Mouse (Mus musculus) forebrain, embryonic 16.5 days (tissue): ENCODE results near the gene Spata1. TPM values are rescaled to one million over a fixed set of nuclear protein-coding genes. Genes with fewer than 3 reads are reported as not detected.

Experiments used
- ATAC-seq: fragments of 200-750 bp; cut with Nextera tagmentation; 2 replicates; pipeline ENCODE4 v1.8.0; 2017; ENCODE audit warnings: mild to moderate bottlenecking, moderate library complexity
- H3K27ac ChIP-seq: fragments of 300-500 bp; sonication (generic); 2 replicates; pipeline ENCODE4 v1.5.1; 2014; ENCODE audit warnings: low read length, control low read depth
- H3K27me3 ChIP-seq: fragments of 300-500 bp; sonication (generic); replicated peaks from 2 replicates; pipeline ENCODE4 v1.6.1; 2014; ENCODE audit warnings: low read length; ENCODE audit not compliant: control insufficient read depth, insufficient read depth
- H3K36me3 ChIP-seq: fragments of 300-500 bp; sonication (generic); 2 replicates; pipeline ENCODE4 v1.6.1; 2014; ENCODE audit not compliant: control insufficient read depth, insufficient read depth
- H3K4me1 ChIP-seq: fragments of 300-500 bp; sonication (generic); replicated peaks from 2 replicates; pipeline ENCODE4 v1.6.1; 2014; ENCODE audit warnings: low read length; ENCODE audit not compliant: control insufficient read depth, insufficient read depth
- H3K4me2 ChIP-seq: fragments of 300-500 bp; sonication (generic); 2 replicates; pipeline ENCODE4 v1.6.1; 2014; ENCODE audit warnings: mild to moderate bottlenecking, low read length, control low read depth
- H3K4me3 ChIP-seq: fragments of 300-500 bp; sonication (generic); replicated peaks from 2 replicates; pipeline ENCODE4 v1.5.1; 2014; ENCODE audit warnings: mild to moderate bottlenecking, low read length, control low read depth
- H3K9ac ChIP-seq: fragments of 300-500 bp; sonication (generic); replicated peaks from 2 replicates; pipeline ENCODE4 v1.6.1; 2014; ENCODE audit warnings: low read depth, low read length, control low read depth
- H3K9me3 ChIP-seq: fragments of 300-500 bp; sonication (generic); 2 replicates; pipeline ENCODE4 v1.6.1; 2016; ENCODE audit warnings: low read length; ENCODE audit not compliant: control insufficient read depth
- WGBS: fragments of 180-500 bp; shearing (Covaris S2); extraction: QIAGEN DNeasy Blood & Tissue Kit; methylation state at CpG from one replicate; pipeline ENCODE4 v1.1.7; 2014; 5-methylcytosine and 5-hydroxymethylcytosine counted together
- polyA plus RNA-seq: library from polyadenylated mRNA; unstranded; fragments of >200 nt; fragmentation: Nextera tagmentation; extraction: Ambion mirVana; gene quantifications from 2 replicates; pipeline ENCODE4 v1.2.1, GENCODE M21; 2015

Gene Spata1
- polyA plus RNA-seq, 1 experiment from 2014 or later = 7.4 TPM

DNA sequence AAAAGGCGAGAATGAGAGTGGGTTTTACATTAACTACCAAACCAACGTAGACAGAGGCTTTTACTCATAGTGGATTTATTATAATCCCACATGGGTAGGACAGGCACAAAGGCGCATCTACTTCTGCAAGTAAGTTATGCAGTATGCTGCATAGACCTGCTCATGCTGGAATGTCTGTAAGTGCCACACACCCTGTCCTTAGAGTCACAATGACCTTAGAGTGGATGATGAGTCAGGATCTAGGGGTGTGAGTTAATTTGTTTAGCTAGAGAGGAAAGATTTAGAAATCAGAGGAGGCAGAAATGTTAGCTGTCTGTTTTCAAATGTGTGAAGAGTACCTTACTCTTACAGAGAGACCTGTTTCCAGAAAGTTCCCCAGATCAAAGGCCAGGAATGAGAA lies 52.0 kb downstream of the Spata1 start:
- H3K9me3 ChIP-seq = 0 out of 2 replicates have a peak, but pooled peaks cover 3% of the 10 kb centered on the region
- ATAC-seq = no peak
- H3K36me3 ChIP-seq = 0 out of 2 replicates have a peak, but pooled peaks cover 3% of the 10 kb centered on the region
- H3K4me1 ChIP-seq = no peaks in the 10 kb centered on the region; the same call in 1 of the 2 replicates
- H3K27me3 ChIP-seq = no peaks in the 10 kb centered on the region
- H3K27ac ChIP-seq = no peak overlapping the region
- H3K4me2 ChIP-seq = no peak overlapping the region
- 92% methylated on average over 3 of the region's 3 CpGs for WGBS
- no peak overlapping the region for H3K9ac ChIP-seq
- no peak overlapping the region for H3K4me3 ChIP-seq

DNA sequence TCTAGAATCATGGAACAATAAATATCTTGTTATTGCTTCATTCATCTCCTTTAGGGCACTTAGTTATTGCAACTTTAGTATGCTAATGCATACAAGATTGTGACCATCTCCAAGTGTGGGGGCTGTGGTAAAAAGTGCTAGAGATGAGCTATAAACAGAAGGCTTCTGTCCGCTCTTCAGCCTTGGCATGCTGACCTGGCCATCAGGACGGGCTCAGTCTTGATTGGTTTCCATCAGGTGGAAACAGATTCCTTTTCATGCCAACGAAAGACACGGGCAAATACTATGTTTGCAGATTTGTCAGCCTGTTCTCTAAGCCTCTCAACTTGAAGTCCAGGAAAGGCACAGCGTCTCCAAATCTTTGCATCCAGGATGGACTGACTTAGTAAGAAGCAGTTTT lies 52.4 kb downstream of the Spata1 start:
- Histone ChIP-seq H3K4me1 (no peaks in the 10 kb centered on the region; the same call in 1 of the 2 replicates), H3K36me3 (0 out of 2 replicates have a peak, but pooled peaks cover 3% of the 10 kb centered on the region), H3K27me3 (no peaks in the 10 kb centered on the region), H3K27ac (no peak overlapping the region), H3K9ac (no peak overlapping the region), H3K4me2 (no peak overlapping the region), H3K9me3 (0 out of 2 replicates have a peak, but pooled peaks cover 3% of the 10 kb centered on the region), H3K4me3 (no peak overlapping the region)
- ATAC-seq = no peak
- WGBS = 90% methylated on average over 5 of the region's 5 CpGs

DNA sequence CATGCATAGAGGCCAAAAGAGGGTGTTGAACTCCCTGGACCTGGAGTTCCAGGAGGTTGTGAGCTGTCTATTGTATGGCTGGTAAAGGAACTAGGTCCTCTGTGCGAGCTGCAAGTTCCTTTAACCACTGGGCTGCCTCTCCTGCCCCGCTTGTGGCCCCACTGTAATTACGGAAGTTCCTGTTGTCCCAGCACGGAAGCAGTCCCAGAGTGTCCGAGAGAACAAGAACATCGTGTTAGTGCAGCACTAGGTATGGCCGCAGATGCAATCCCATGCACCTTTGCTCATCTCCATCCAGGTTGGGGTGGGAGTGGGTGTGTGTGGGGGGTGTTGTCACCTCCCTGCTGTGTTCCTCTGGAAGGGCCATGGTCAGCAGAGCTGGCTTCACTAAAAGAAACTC lies 54.7 kb downstream of the Spata1 start:
- Histone ChIP-seq H3K4me1 (no peaks in the 10 kb centered on the region; the same call in 1 of the 2 replicates), H3K9me3 (0 out of 2 replicates have a peak, but pooled peaks cover 3% of the 10 kb centered on the region), H3K27ac (no peak overlapping the region), H3K4me2 (no peak overlapping the region), H3K4me3 (no peak overlapping the region), H3K36me3 (0 out of 2 replicates have a peak, but pooled peaks cover 3% of the 10 kb centered on the region), H3K9ac (no peak overlapping the region), H3K27me3 (no peaks in the 10 kb centered on the region)
- ATAC-seq = no peak
- WGBS = 94% methylated on average over 7 of the region's 7 CpGs

DNA sequence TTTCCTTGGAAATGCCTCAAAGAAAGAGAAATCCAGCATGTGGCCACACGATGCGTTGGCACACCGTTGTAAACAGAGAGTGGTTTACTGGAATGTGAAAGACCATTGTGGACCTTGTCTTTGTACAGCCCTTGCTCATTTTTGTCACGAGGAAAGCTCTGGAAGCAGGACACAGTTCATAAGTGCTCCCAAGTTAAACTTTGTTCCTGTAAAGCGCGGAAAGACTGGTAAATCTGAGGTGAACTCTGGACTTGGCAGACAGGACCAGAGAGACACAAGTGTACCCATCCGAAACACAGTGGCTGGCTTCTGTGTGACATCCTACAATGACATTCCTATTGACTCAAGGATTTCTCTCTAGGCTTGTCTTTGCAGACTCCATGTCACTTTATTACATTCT lies 56.2 kb downstream of the Spata1 start:
- no peak overlapping the region for H3K27ac ChIP-seq
- H3K4me3 ChIP-seq = no peak overlapping the region
- H3K4me2 ChIP-seq = no peak overlapping the region
- H3K4me1 ChIP-seq = no peaks in the 10 kb centered on the region
- 83% methylated on average over 7 of the region's 7 CpGs for WGBS
- H3K9me3 ChIP-seq = 0 out of 2 replicates have a peak, but pooled peaks cover 3% of the 10 kb centered on the region
- no peak for ATAC-seq
- H3K9ac ChIP-seq = no peak overlapping the region
- H3K36me3 ChIP-seq = peaks cover 3% of the 10 kb centered on the region; the same call in 1 of the 2 replicates
- no peaks in the 10 kb centered on the region for H3K27me3 ChIP-seq

DNA sequence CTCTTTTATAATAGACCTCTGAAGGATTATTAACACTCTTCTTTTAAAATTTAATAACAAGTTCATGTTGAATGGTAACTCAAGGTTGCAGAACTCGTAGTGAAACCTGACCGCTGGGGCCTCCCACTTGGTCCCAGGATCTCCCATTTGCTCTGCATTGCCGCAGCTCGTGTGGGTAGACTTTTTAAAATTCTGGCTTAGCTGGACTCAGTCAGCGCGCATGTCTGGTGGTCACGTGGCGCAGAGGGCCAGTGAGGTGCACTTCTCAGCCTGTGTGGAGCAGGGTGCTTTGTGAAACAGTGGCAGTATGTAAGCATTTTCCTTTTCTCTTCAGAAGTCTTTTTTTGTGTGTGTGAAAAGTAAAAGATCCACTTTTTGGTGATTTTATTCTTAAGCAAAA lies 56.6 kb downstream of the Spata1 start:
- no peak for ATAC-seq
- no peak overlapping the region for H3K4me2 ChIP-seq
- 90% methylated on average over 8 of the region's 8 CpGs for WGBS

DNA sequence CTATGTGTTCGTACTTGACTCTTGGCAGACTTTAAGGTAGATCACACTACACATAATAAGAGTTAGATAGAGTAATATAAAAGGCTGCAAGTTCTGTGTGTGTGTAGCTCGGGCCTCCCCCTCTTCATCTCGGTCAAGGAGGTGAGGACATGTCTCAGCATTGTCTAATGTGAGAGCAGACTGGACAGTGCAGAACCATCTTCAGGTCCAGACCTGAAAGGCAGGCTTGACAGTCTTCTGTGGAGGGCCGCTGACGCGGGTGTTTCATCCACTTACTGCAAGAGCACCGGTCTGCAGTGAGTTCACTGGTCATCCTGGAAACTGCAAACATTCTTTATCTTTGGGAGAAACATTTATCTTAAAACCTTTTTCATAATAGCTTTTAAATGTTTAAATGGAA lies 57.1 kb downstream of the Spata1 start:
- no peak for ATAC-seq
- WGBS = 94% methylated on average over 7 of the region's 7 CpGs
- H3K36me3 ChIP-seq = peaks cover 6% of the 10 kb centered on the region; the same call in 1 of the 2 replicates
- no peak overlapping the region for H3K4me2 ChIP-seq
- no peak overlapping the region for H3K9ac ChIP-seq
- no peaks in the 10 kb centered on the region for H3K27me3 ChIP-seq
- no peaks in the 10 kb centered on the region for H3K4me1 ChIP-seq
- H3K9me3 ChIP-seq = 0 out of 2 replicates have a peak, but pooled peaks cover 3% of the 10 kb centered on the region
- H3K27ac ChIP-seq = no peak overlapping the region
- H3K4me3 ChIP-seq = no peak overlapping the region

More for the DNA sequence above, 56.6 kb downstream of the Spata1 start:
- Histone ChIP-seq H3K4me3 (no peak overlapping the region), H3K36me3 (peaks cover 5% of the 10 kb centered on the region; the same call in 1 of the 2 replicates), H3K27ac (no peak overlapping the region), H3K9me3 (0 out of 2 replicates have a peak, but pooled peaks cover 3% of the 10 kb centered on the region), H3K9ac (no peak overlapping the region), H3K27me3 (no peaks in the 10 kb centered on the region), H3K4me1 (no peaks in the 10 kb centered on the region)

DNA sequence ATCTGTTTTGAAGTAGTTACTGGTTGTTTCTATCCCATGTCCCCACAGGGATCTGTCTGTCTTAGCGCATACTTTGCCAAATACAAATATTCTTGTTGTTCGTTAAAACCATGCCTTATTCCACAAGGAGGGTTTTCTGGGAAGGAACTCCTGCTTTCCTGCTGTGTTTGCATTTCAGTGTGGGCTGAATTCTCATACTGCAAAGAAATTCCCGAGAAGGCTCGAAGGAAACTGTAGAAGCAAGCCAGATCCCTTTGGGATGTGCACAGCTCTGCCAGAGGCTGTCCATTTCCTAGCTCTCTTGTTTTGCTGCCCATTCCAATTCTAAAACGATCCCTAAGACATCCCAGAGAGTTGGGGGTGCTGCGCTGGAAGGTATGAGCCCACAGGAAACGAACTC lies 59.1 kb downstream of the Spata1 start:
- H3K4me3 ChIP-seq = no peak overlapping the region
- WGBS = 80% methylated on average over 7 of the region's 7 CpGs
- H3K27ac ChIP-seq = no peak overlapping the region
- no peak overlapping the region for H3K9ac ChIP-seq
- H3K4me2 ChIP-seq = no peak overlapping the region
- H3K36me3 ChIP-seq = peaks cover 14% of the 10 kb centered on the region
- no peaks in the 10 kb centered on the region for H3K9me3 ChIP-seq
- H3K4me1 ChIP-seq = no peaks in the 10 kb centered on the region
- ATAC-seq = no peak
- no peaks in the 10 kb centered on the region for H3K27me3 ChIP-seq

DNA sequence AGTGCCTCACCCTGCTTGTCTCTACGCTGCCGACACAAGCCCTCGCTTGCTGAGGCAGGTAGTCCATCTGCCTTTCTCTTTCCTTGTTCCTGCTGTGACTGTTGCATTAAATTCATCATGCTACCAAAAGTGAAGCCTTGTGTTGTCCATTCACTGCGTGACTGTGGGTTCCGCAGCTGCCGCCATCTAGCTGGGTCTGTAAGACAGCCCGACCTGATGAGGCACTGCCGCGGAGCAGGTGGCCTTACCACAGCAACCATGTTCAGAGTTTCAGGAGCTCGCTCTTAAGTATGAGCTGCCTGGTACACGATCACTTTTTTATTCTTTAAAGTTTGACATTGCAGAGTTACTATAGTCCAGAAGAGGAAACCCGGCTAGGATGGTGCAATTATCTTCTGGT lies 59.5 kb downstream of the Spata1 start:
- no peak overlapping the region for H3K4me3 ChIP-seq
- peaks cover 14% of the 10 kb centered on the region for H3K36me3 ChIP-seq
- 92% methylated on average over 12 of the region's 12 CpGs for WGBS
- H3K4me1 ChIP-seq = no peaks in the 10 kb centered on the region
- no peak overlapping the region for H3K9ac ChIP-seq
- H3K27me3 ChIP-seq = no peaks in the 10 kb centered on the region
- H3K9me3 ChIP-seq = no peaks in the 10 kb centered on the region
- no peak for ATAC-seq
- no peak overlapping the region for H3K4me2 ChIP-seq
- no peak overlapping the region for H3K27ac ChIP-seq

DNA sequence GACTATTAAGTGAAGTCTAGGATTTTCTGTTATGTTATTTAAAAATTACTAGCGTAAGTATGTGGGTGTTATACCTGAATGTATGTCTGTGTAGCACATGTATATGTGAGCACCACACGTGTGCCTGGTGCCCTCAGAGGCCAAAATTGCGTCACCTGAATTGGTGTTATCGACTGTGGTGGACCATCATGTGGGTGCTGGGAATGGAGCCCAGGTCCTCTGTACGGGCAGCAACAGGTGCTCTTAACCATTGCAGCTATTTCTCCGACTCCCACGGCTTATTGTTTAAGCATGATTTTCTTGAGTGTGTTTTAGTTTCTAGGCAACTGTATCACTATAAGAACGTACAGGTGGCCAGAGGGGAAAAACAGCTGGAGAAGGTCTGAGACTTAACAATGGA lies 63.4 kb downstream of the Spata1 start:
- WGBS = 92% methylated on average over 8 of the region's 8 CpGs
- peaks cover 21% of the 10 kb centered on the region for H3K36me3 ChIP-seq
- H3K9ac ChIP-seq = no peak overlapping the region
- H3K27ac ChIP-seq = no peak overlapping the region
- no peak overlapping the region for H3K4me3 ChIP-seq
- no peak overlapping the region for H3K4me2 ChIP-seq
- no peak for ATAC-seq
- H3K27me3 ChIP-seq = no peaks in the 10 kb centered on the region
- no peaks in the 10 kb centered on the region for H3K4me1 ChIP-seq
- no peaks in the 10 kb centered on the region for H3K9me3 ChIP-seq

DNA sequence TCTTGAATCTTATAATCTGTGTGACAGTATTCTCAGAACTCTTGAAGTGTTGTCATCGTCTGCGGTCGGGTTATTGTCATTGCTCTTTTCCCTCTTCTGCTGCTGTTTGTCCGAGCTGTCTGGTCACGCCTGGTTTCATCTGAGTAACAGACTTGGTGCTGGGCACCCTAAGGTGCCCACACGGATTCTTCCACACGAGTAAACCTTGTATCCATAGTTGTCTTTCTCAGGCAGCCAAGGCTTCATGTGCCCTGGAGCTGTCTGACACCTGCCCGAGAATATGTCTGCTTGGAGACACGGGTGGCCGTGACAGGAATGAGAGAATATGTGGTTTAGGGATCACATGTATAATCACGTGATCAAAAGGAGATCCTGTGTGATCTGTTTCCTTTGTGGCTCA lies 64.0 kb downstream of the Spata1 start:
- no peak overlapping the region for H3K9ac ChIP-seq
- H3K9me3 ChIP-seq = no peaks in the 10 kb centered on the region
- H3K4me2 ChIP-seq = no peak overlapping the region
- H3K36me3 ChIP-seq = peaks cover 21% of the 10 kb centered on the region
- no peaks in the 10 kb centered on the region for H3K4me1 ChIP-seq
- WGBS = 90% methylated on average over 11 of the region's 11 CpGs
- no peak for ATAC-seq
- H3K27me3 ChIP-seq = no peaks in the 10 kb centered on the region
- no peak overlapping the region for H3K27ac ChIP-seq
- no peak overlapping the region for H3K4me3 ChIP-seq
